Comparison of ENCODE assay signal across 26 mouse cellular contexts in the genomic region with DNA sequence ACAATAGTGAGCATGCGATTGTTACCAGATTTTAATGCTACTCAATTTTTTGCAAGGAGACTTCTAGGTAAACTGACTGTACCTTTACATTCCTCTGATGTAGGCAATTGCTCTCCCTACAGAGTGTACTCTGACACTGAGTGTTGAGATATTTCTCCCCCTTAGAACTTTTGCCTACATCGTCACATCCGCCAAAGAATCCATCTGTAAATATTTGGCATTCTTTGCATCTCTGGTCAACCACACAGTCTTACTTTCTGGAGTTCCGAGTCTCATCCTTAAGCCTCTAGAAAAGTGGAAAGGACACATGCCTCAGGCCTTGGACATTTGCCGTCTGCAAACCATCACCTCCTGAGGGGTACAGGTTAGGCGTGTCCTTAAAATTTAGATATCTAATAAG. TPM values are rescaled to one million over a fixed set of nuclear protein-coding genes. Genes with fewer than 3 reads are reported as not detected.
DNase-seq lines count a peak whose midpoint lies in the region; ATAC-seq and TF ChIP-seq lines count a peak whose summit lies in the region.
"Had no signal": no experiment of that assay in that cellular context is flagged by ENCODE, and none has a peak within 500 bp of the region (broad histone marks: within the 10 kb centered on the region; RNA-seq: fewer than 3 reads in every experiment).

No protein-coding gene starts in this region.

- TF ChIP-seq CTCF in Patski (IDR thresholded peaks at IDR 0.05) = no peak

- CTCF ChIA-PET in Patski (lab: Charles Lee) = no interaction called here

- POLR2A ChIA-PET in Patski (lab: Charles Lee) = no interaction called here

- no peaks in the 10 kb centered on the region for H3K27me3 ChIP-seq in Patski
- H3K27me3 ChIP-seq in midbrain, embryonic 16.5 days (ENCODE audit: control insufficient read depth, insufficient read depth, low read depth, low read length) = no peaks in the 10 kb centered on the region
- H3K27me3 ChIP-seq: embryonic facial prominence, embryonic 12.5 days; embryonic facial prominence, embryonic 15.5 days; forebrain, embryonic 12.5 days; forebrain, embryonic 15.5 days; heart, embryonic 12.5 days; heart, embryonic 15.5 days had no signal

- no peak overlapping the region for H3K4me2 ChIP-seq in midbrain, embryonic 16.5 days (ENCODE audit: low read length)
- H3K4me2 ChIP-seq: embryonic facial prominence, embryonic 12.5 days; embryonic facial prominence, embryonic 15.5 days; forebrain, embryonic 12.5 days; forebrain, embryonic 15.5 days; heart, embryonic 12.5 days; heart, embryonic 15.5 days; hindbrain, embryonic 14.5 days had no signal

- H3K9ac ChIP-seq in midbrain, embryonic 16.5 days (ENCODE audit: low read depth, low read length) = no peak overlapping the region
- H3K9ac ChIP-seq: embryonic facial prominence, embryonic 12.5 days; embryonic facial prominence, embryonic 15.5 days; forebrain, embryonic 12.5 days; forebrain, embryonic 15.5 days; heart, embryonic 12.5 days; heart, embryonic 15.5 days; hindbrain, embryonic 14.5 days had no signal

- peak; percentile 2 for DNase-seq in heart, postnatal 4 days
- DNase-seq in heart, adult 18-20 months = no peak
- DNase-seq in Patski (ENCODE audit: low read depth, low spot score) = peak; percentile 38
- no peak for DNase-seq in retina, postnatal 1 day
- no peak for DNase-seq in kidney, adult 11 months
- DNase-seq: adrenal gland, adult 2 months; adrenal gland, postnatal 14 days; cerebellum, adult 18-20 months; cerebellum, adult 9-10 months; cerebellum, postnatal 14 days; gastrocnemius, postnatal 14 days; heart, postnatal 10 days; heart, postnatal 36 days had no signal

- in situ Hi-C loops in Patski (cut with MboI; ENCODE audit: low pct_unique_long_range_greater_than_20kb) = no loop called here

- peaks cover 7% of the 10 kb centered on the region; the same call in 1 of the 2 replicates for H3K4me1 ChIP-seq in midbrain, embryonic 16.5 days (ENCODE audit: control insufficient read depth, insufficient read depth, low read length)
- H3K4me1 ChIP-seq: forebrain, embryonic 12.5 days had no signal

- H3K4me3 ChIP-seq in macrophage (ENCODE audit: inconsistent target) = no peak overlapping the region
- no peak overlapping the region for H3K4me3 ChIP-seq in midbrain, embryonic 16.5 days (ENCODE audit: low read depth, low read length)
- H3K4me3 ChIP-seq: embryonic facial prominence, embryonic 12.5 days; embryonic facial prominence, embryonic 15.5 days; erythroblast, embryonic 14.5 days; forebrain, embryonic 12.5 days; forebrain, embryonic 15.5 days; heart, embryonic 12.5 days; heart, embryonic 15.5 days had no signal

- peak overlapping the region; percentile 97 for H3K27ac ChIP-seq in macrophage
- no peak overlapping the region for H3K27ac ChIP-seq in midbrain, embryonic 16.5 days (ENCODE audit: low read length)
- H3K27ac ChIP-seq: embryonic facial prominence, embryonic 12.5 days; embryonic facial prominence, embryonic 15.5 days; forebrain, embryonic 12.5 days; forebrain, embryonic 15.5 days; heart, embryonic 15.5 days; hindbrain, embryonic 14.5 days; hindbrain, postnatal 0 days had no signal

- ATAC-seq in Patski = peak; percentile 42
- ATAC-seq in midbrain, embryonic 16.5 days = no peak
- ATAC-seq: forebrain, embryonic 15.5 days; hindbrain, postnatal 0 days; inflammation-experienced regulatory T-cells, adult 6 months; intestine, embryonic 16.5 days had no signal

- peaks cover 21% of the 10 kb centered on the region; the same call in 1 of the 2 replicates for H3K79me2 ChIP-seq in macrophage (ENCODE audit: inconsistent target)

- 99% methylated on average over 6 of the region's 6 CpGs for WGBS in macrophage (ENCODE audit: missing documents)
- WGBS in midbrain, embryonic 16.5 days = 94% methylated on average over 6 of the region's 6 CpGs

- H3K36me3 ChIP-seq in macrophage (ENCODE audit: inconsistent target) = no peaks in the 10 kb centered on the region
- H3K36me3 ChIP-seq in midbrain, embryonic 16.5 days (ENCODE audit: control insufficient read depth, insufficient read depth, low read length) = no peaks in the 10 kb centered on the region
- H3K36me3 ChIP-seq: embryonic facial prominence, embryonic 12.5 days; embryonic facial prominence, embryonic 15.5 days; forebrain, embryonic 12.5 days; forebrain, embryonic 15.5 days; heart, embryonic 12.5 days; heart, embryonic 15.5 days had no signal

- no peaks in the 10 kb centered on the region for H3K9me3 ChIP-seq in midbrain, embryonic 16.5 days (replicated peaks; ENCODE audit: control insufficient read depth, low read length, poor library complexity, severe bottlenecking)
- H3K9me3 ChIP-seq: embryonic facial prominence, embryonic 12.5 days; embryonic facial prominence, embryonic 15.5 days; forebrain, embryonic 12.5 days; forebrain, embryonic 15.5 days; heart, embryonic 12.5 days; heart, embryonic 15.5 days had no signal

RNA-seq across cellular contexts. Expression of gene Dglucy, which starts 1.9 kb away (rescaled TPM):
- 10 to 100 TPM; 14.2 to 17.0 TPM for total RNA-seq in heart, postnatal 4 days (2021)
- total RNA-seq in heart, adult 18-20 months (2021) = 10 to 100 TPM; 50.6 to 61.7 TPM
- polyA plus RNA-seq in Patski (2021) = 17.9 TPM
- total RNA-seq in macrophage (2018; cell fraction: chromatin; rRNA removed) = 100 to 1,000 TPM in 1 of 26 experiments, 10 to 100 TPM in 25; 36.3 to 103 (median 70.4) TPM
- total RNA-seq in macrophage (2018; cell fraction: cytosol; rRNA removed) = 10 to 100 TPM; 19.1 to 35.3 (median 24.2) TPM
- 10 to 100 TPM; 28.3 to 63.0 (median 47.1) TPM for total RNA-seq in macrophage (2018; cell fraction: nucleus; rRNA removed)
- polyA plus RNA-seq in macrophage (2018) = 18.9 to 27.9 TPM (median 22.1 TPM) in 3 replicates
- 2.2 and 2.9 TPM in 2 replicates for polyA plus RNA-seq in midbrain, embryonic 16.5 days (2015; fragmentation: Nextera tagmentation; extraction: Ambion mirVana)
- polyA plus RNA-seq: erythroblast, embryonic 14.5 days had no signal

RNA-seq across cellular contexts. Expression of gene Rps6ka5, which starts 50.2 kb away (rescaled TPM):
- total RNA-seq in heart, postnatal 4 days (2021) = 10 to 100 TPM; 11.1 to 11.6 TPM
- total RNA-seq in heart, adult 18-20 months (2021) = 10 to 100 TPM; 10.2 to 11.3 TPM
- 2.5 TPM for polyA plus RNA-seq in Patski (2021)
- total RNA-seq in macrophage (2018; cell fraction: chromatin; rRNA removed) = 100 to 1,000 TPM in 1 of 26 experiments, 10 to 100 TPM in 24, 1 to 10 TPM in 1; 9.9 to 131 (median 18.3) TPM
- 10 to 100 TPM in 1 of 26 experiments, 1 to 10 TPM in 25; 1.8 to 14.1 (median 2.5) TPM for total RNA-seq in macrophage (2018; cell fraction: cytosol; rRNA removed)
- total RNA-seq in macrophage (2018; cell fraction: nucleus; rRNA removed) = 10 to 100 TPM in 14 of 26 experiments, 1 to 10 TPM in 12; 5.4 to 69.2 (median 10.1) TPM
- polyA plus RNA-seq in macrophage (2018) = 1.5 to 3.5 TPM (median 2.6 TPM) in 3 replicates
- polyA plus RNA-seq in midbrain, embryonic 16.5 days (2015; fragmentation: Nextera tagmentation; extraction: Ambion mirVana) = 6.8 and 7.0 TPM in 2 replicates

Comparison
In these comparisons a context has a peak if more than half of its experiments do, and no peak if none do; other contexts are left out.
1. DNase-seq: peak in heart, postnatal 4 days (single experiment) and Patski (single experiment); none in heart, adult 18-20 months (0 of 2), retina, postnatal 1 day (single experiment) and kidney, adult 11 months (single experiment).